Mouse (Mus musculus) limb, embryonic 14.5 days (tissue): ENCODE data around the gene Agap1. TPM values are rescaled to one million over a fixed set of nuclear protein-coding genes. Genes with fewer than 3 reads are reported as not detected.

Experiments
- ATAC-seq: fragments of 200-750 bp; cut with Nextera tagmentation; 2 replicates; pipeline ENCODE4 v1.8.0; 2017; ENCODE audit warnings: low read depth, moderate number of reproducible peaks, moderate TSS enrichment; ENCODE audit not compliant: low FRiP score
- DNase-seq: peaks from one replicate; pipeline ENCODE4 v3.0.0-alpha.2; 2015; ENCODE audit warnings: low spot score
- H3K27ac ChIP-seq: fragments of 300-500 bp; sonication (generic); replicated peaks from 2 replicates; pipeline ENCODE4 v1.5.1; 2014; ENCODE audit warnings: low read depth, mild to moderate bottlenecking, low read length, moderate library complexity, mixed read lengths
- H3K27me3 ChIP-seq: fragments of 300-500 bp; sonication (generic); 2 replicates; pipeline ENCODE4 v1.6.1; 2014; ENCODE audit warnings: low read length, mixed read lengths; ENCODE audit not compliant: control insufficient read depth, insufficient read depth
- H3K36me3 ChIP-seq: fragments of 300-500 bp; sonication (generic); 2 replicates; pipeline ENCODE4 v1.6.1; 2014; ENCODE audit warnings: mild to moderate bottlenecking, low read length, moderate library complexity, mixed read lengths; ENCODE audit not compliant: control insufficient read depth, insufficient read depth
- H3K4me1 ChIP-seq: fragments of 300-500 bp; sonication (generic); 2 replicates; pipeline ENCODE4 v1.6.1; 2014; ENCODE audit warnings: antibody characterized with exemption, low read length, mixed read lengths; ENCODE audit not compliant: control insufficient read depth, insufficient read depth
- H3K4me2 ChIP-seq: fragments of 300-500 bp; sonication (generic); replicated peaks from 2 replicates; pipeline ENCODE4 v1.6.1; 2014; ENCODE audit warnings: low read depth, mild to moderate bottlenecking, low read length, moderate library complexity; ENCODE audit not compliant: severe bottlenecking
- H3K4me3 ChIP-seq: fragments of 300-500 bp; sonication (generic); replicated peaks from 2 replicates; pipeline ENCODE4 v1.5.1; 2014; ENCODE audit warnings: low read length
- H3K9ac ChIP-seq: fragments of 300-500 bp; sonication (generic); 2 replicates; pipeline ENCODE4 v1.6.1; 2014; ENCODE audit warnings: mild to moderate bottlenecking, low read depth, low read length, moderate library complexity; ENCODE audit not compliant: severe bottlenecking
- H3K9me3 ChIP-seq: fragments of 300-500 bp; sonication (generic); 2 replicates; pipeline ENCODE4 v1.6.1; 2016; ENCODE audit warnings: low read length; ENCODE audit not compliant: control insufficient read depth
- POLR2A ChIP-seq: fragments of 200-500 bp; IDR thresholded peaks from 2 replicates; pipeline ENCODE4 v1.8.0; 2012; ENCODE audit warnings: inconsistent platforms, mild to moderate bottlenecking, moderate library complexity, borderline replicate concordance; ENCODE audit not compliant: insufficient read depth, insufficient read length; ENCODE audit errors: extremely low read depth
- WGBS: fragments of 180-500 bp; shearing (Covaris S2); extraction: QIAGEN DNeasy Blood & Tissue Kit; methylation state at CpG from one replicate; pipeline ENCODE4 v1.1.7; 2014; 5-methylcytosine and 5-hydroxymethylcytosine counted together
- polyA plus RNA-seq, 2 experiments: library from polyadenylated mRNA; depleted of rRNA in 1 of 2; stranded (reverse) in 1 of 2; unstranded in 1 of 2; fragments of >200 nt; fragmentation: Nextera tagmentation in 1 of 2; extraction: Ambion mirVana in 1 of 2; gene quantifications; 2 replicates each; pipeline versions ENCODE4 v1.2.1 to v1.2.3; 2012 to 2014

The Agap1 gene
- polyA plus RNA-seq, 2 experiments = 16.2 to 19.5 TPM

GRCm38 (mm10) chr1:89478571-89479460 lies 24.2 kb downstream of the Agap1 start:
- 83% methylated on average over 4 of the region's 4 CpGs for WGBS
- Histone ChIP-seq H3K36me3 (no peaks in the 10 kb centered on the region), H3K27ac (no peak overlapping the region), H3K9me3 (no peaks in the 10 kb centered on the region), H3K27me3 (no peaks in the 10 kb centered on the region), H3K9ac (no peak overlapping the region), H3K4me1 (peaks cover 31% of the 10 kb centered on the region), H3K4me3 (no peak overlapping the region), H3K4me2 (no peak overlapping the region)
- ATAC-seq (no peak), DNase-seq (no peak)
- no peak for TF ChIP-seq POLR2A

GRCm38 (mm10) chr1:89481154-89481553 lies 26.5 kb downstream of the Agap1 start:
- H3K36me3 ChIP-seq = no peaks in the 10 kb centered on the region
- no peak overlapping the region for H3K9ac ChIP-seq
- ATAC-seq (no peak), DNase-seq (no peak)
- no peak overlapping the region for H3K4me3 ChIP-seq
- no peaks in the 10 kb centered on the region for H3K27me3 ChIP-seq
- 77% methylated on average over 9 of the region's 9 CpGs for WGBS
- no peaks in the 10 kb centered on the region for H3K9me3 ChIP-seq
- no peak for TF ChIP-seq POLR2A
- H3K4me1 ChIP-seq = peaks cover 31% of the 10 kb centered on the region
- no peak overlapping the region for H3K27ac ChIP-seq
- H3K4me2 ChIP-seq = no peak overlapping the region

- Histone ChIP-seq H3K4me1 (peaks cover 33% of the 10 kb centered on the region), H3K4me2 (no peak overlapping the region), H3K27ac (no peak overlapping the region), H3K9me3 (no peaks in the 10 kb centered on the region), H3K9ac (no peak overlapping the region), H3K4me3 (no peak overlapping the region), H3K27me3 (no peaks in the 10 kb centered on the region), H3K36me3 (no peaks in the 10 kb centered on the region)
- ATAC-seq (no peak), DNase-seq (no peak)
- 50% methylated on average over 5 of the region's 5 CpGs for WGBS
- TF ChIP-seq POLR2A = no peak
Measured at GRCm38 (mm10) chr1:89482812-89483211, 28.2 kb downstream of the Agap1 start.

GRCm38 (mm10) chr1:89486891-89487290 lies 32.3 kb downstream of the Agap1 start:
- no peak overlapping the region for H3K4me2 ChIP-seq
- TF ChIP-seq POLR2A = no peak
- no peaks in the 10 kb centered on the region for H3K36me3 ChIP-seq
- no peaks in the 10 kb centered on the region for H3K9me3 ChIP-seq
- 63% methylated on average over 6 of the region's 6 CpGs for WGBS
- no peak overlapping the region for H3K9ac ChIP-seq
- no peak overlapping the region for H3K4me3 ChIP-seq
- no peak overlapping the region for H3K27ac ChIP-seq
- DNase-seq = no peak
- peaks cover 25% of the 10 kb centered on the region for H3K4me1 ChIP-seq
- no peak for ATAC-seq
- no peaks in the 10 kb centered on the region for H3K27me3 ChIP-seq

GRCm38 (mm10) chr1:89489111-89489971 lies 34.7 kb downstream of the Agap1 start:
- Histone ChIP-seq H3K27ac (no peak overlapping the region), H3K36me3 (no peaks in the 10 kb centered on the region), H3K4me2 (no peak overlapping the region), H3K4me1 (peaks cover 14% of the 10 kb centered on the region), H3K9ac (no peak overlapping the region), H3K27me3 (no peaks in the 10 kb centered on the region), H3K9me3 (no peaks in the 10 kb centered on the region), H3K4me3 (no peak overlapping the region)
- no peak for TF ChIP-seq POLR2A
- ATAC-seq = no peak; the same call in 1 of the 2 replicates
- 72% methylated on average over 17 of the region's 17 CpGs for WGBS
- DNase-seq = no peak
